Mouse (Mus musculus) retina, postnatal 7 days (tissue): ENCODE measurements at regions not wholly inside any gene's neighbourhood (a gene's known extent, or its start where the extent isn't known, plus 50 kb on each side); places are given as distances from the start of the nearest gene placed in this dataset.

Experiments used
- DNase-seq: peaks from one replicate; pipeline ENCODE4 v3.0.0-alpha.2; 2012; ENCODE audit warnings: low read depth, low spot score

DNA sequence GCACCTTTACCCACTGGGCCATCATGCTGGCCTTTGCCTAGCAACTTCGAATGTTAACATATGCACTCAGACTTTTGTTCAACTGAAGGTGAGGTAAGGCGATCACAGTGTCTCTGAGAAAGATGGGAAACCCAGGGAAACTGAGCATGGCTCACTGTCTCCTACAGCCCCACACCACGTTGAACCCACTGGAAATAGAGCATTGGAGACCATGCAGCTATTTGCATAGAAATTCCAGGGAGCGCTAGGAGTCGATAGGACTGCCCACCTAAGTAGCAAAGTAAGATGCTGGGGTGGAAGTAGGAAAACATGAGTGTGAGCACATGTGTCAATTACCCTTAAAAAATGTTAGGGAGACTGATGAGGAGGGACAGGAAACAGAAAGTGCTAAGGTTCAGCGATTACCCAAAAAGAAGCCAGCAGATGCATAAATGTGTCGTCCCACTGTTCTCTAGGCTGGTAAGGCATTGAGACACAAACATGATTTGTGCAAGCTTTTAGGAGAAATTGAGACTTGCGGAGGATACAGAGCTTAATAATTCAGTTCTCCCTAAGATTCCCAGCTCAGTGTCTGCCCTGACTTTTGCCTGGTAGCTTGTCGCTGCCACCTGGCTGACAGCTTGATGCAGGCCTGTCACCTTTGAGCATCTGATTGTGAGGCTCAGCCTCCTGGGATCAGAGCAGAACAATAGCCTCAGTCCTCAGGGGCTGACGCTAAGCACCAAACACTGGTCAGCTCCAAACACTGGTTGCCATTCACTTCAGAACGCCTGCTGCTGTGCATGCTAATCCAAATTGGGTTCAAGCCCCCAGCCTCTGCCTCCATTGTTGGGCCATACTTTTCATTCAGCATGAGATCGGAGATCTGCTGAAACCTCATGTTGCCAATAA is 183.7 kb upstream of the Rgma start:
- DNase-seq, result no peak

- DNase-seq, result no peak
These were observed 182.5 kb upstream of the Rgma start for GRCm38 (mm10) chr7:73192839-73193238.

- DNase-seq, result no peak
These were observed 180.0 kb upstream of the Rgma start for GRCm38 (mm10) chr7:73195306-73195705.

DNA sequence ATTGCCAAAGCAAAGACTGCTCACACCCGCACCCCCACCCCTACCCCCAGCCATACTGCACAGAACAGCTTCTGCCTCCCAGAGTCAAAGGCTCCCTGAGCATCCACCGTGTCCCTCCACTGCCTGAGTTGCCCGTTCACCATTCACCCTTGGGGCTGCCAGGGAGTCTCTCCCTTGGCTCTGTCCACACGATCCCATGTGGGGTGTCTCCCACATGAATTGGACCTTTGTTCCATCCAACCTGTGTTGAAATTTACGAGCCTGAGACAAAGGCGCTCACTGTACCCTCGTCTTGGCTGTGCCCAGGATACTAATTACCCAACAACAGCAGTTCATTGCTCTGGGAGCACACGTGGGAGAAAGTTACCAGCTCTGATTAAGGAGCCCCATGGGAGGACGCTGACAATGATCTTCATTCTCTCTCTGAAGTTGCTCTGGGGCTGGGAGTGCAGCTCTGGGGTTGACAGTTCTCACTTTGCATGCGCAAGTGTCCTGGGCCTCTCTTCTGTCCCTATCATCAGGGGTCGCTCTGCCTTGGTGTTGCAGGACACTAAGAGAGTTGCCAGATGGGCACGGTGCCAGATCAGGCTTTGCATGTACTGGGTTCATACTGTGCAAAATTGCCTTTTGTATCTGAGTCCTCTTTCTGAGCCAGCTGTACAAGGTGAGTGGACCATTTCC is 178.3 kb upstream of the Rgma start:
- DNase-seq, result no peak

DNA sequence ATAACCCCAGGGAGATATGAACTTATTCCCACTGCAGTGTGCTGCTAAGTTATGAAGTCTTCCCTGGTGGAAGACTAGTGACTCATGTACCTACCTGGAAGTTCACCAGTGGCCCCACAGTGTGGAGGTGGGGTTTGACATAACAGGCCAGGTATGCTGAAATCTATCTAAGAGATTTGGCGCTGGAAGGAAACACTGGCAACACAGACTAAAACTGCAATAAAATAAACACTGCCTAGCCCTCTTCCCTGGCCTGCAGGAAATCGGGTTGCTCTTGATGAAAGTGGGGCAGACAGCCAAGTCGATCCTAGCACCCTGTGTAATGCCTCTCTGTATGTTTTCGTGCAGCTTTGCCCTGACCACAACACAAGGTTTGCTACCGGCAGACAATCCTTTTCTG is 177.2 kb upstream of the Rgma start:
- DNase-seq, result no peak

GRCm38 (mm10) chr7:73199967-73200366 is 175.3 kb upstream of the Rgma start:
- DNase-seq, result no peak

DNA sequence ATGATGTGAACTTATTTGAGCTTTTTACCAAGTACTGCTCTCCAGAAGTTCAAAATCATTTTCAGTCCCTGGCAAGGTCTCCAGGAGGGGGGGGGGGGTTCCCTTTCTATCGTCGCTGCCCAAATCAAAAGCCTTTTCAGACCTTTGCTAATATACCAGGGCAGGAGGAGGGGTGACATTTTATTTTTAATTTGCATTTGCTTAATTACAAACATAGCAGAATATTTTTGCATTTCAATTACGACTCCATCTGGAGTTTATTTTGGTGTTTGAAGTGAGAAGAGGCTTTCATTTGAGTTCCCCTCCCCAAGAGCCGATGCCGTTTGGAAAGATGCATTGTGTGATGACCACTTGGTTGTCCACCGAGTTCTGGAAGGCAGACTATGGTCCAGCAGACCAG is 174.0 kb upstream of the Rgma start:
- DNase-seq, result no peak

GRCm38 (mm10) chr7:73206922-73207811 is 168.1 kb upstream of the Rgma start:
- DNase-seq, result no peak

GRCm38 (mm10) chr7:73208479-73208816 is 166.9 kb upstream of the Rgma start:
- DNase-seq, result no peak

- DNase-seq, result no peak
These were observed 166.3 kb upstream of the Rgma start for GRCm38 (mm10) chr7:73208817-73209602.

DNA sequence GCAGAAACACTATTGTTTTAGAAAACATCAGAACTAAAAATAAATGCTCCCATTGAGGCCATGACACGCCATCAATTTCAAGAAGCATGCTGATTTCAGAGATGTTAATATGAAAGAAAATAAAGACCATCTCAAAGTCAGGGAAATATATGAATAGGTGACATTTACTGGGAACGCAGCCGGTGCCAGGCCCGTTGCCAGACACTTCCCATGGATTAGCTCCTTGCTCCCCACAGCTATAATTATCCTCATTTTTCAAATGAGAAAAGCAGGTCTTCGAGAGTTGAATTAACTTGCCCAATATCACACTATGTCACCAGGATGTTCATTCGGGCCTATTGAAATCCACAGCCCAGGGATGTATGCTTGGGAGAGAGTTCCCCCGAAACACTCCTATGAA is 165.2 kb upstream of the Rgma start:
- no peak for DNase-seq

GRCm38 (mm10) chr7:73222237-73222915 is 152.9 kb upstream of the Rgma start:
- no peak for DNase-seq

GRCm38 (mm10) chr7:73222929-73223512 is 152.3 kb upstream of the Rgma start:
- DNase-seq, result no peak

DNA sequence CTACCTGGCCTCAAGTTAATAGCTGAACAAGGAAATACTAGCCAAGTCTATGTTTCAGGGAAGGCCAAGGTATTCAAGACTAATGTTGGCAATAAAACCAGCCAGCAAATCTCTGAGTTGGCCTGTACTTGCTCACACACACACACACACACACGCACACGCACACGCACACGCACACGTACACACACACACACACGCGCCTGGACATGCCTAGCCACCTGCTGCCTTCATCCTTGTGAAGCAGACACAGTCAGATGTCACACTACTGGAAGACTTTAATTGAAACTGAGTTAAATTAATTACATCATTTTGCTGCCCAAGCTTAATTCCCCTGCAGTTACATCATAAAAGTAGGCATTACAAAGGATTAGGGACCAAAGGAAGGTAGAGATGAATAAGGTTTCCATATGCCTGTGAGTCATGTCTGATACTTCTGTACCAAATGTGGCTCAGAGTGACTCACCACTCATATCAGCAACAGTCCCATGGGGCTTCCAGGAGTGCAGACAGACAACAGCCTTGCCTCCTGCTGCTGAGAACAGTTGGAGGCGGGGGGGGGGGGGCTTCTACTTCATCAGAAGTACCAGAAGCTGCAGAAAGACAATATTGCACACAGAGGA is 141.7 kb upstream of the Rgma start:
- DNase-seq, result no peak

- no peak for DNase-seq
These were observed 136.8 kb upstream of the Rgma start for GRCm38 (mm10) chr7:73238486-73238885.

DNA sequence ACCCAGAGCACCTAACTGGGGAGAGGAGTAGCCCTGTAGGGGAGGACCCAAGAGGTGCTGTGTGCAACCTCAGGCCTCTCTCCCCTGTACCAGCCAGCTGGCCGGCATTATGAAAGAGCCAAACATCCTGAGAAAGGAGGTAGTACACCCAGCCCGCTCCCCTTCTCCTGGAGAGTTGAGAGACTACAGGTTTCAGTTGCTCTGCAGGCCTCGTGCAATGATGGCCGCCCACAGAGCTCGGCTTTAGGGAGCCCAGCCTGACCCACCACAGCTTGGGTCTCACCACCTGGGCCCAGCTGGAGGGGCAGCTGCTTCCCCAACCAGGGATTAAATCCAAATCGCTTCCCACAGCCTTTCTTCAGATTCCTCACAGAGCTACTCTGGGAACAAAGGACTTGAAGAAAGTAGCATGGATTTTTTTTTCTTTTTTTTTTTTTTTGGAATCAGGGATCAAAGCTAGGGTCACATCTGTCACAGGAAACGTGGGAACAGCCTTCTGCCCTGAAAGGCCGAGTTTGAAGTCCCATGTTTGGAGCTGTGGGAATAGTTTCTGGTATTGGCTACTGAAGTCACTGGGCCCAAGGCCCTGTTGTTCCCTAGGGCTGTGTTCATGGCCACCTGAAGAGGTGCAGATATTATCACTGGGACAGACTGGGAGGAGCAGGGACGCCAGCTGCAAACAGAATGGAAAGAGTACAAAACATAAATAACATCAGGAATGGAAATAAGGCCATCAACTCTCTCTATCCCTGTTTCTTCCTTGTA is 131.5 kb upstream of the Rgma start:
- no peak for DNase-seq

- DNase-seq, result no peak
These were observed 129.9 kb upstream of the Rgma start for GRCm38 (mm10) chr7:73245431-73245830.

DNA sequence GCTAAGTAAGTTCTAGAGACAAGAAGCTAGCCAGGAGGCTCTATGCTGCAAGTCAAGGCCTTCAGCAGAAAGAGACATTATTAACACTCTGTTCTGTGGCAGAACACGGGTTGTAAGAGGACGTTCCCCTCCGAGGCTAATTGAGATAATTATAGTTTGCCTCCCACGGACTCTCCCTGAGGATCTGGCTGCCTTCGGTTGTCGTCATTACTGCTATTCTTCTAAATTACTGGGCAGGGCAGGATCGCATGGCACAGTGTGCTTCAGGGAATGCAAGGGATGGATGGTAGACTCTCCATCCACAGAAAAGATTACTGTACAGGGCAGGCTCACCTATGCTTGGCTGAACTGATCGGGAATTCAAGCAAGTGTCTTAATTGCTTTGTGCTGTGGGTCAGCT is 124.7 kb upstream of the Rgma start:
- no peak for DNase-seq

DNA sequence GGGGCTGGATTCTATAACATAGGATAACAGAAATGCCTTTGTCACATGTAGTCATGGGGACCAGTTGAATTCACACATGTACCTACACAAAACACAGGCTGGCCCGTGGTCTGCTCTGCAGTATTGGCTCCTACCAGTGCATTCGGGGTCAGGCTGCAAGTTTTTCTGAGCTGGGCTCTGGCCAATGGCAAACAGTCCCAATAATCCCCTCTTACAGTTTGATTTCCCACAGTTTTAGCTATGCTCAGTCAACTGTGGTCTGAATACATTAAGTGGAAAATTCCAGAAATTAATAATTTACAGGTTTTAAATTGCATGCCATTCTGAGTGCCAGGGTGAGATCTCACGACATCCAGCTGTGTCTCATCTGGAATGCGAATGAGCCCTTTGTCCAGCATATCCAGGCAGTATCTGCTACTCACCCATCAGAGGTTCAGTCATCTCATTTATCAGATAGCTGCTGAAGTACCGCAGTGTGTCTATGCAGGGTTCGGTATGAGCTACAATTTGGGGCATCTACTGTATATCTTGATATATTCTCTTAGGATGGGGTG is 124.0 kb upstream of the Rgma start:
- DNase-seq, result no peak
